Mouse (Mus musculus) small intestine, adult 2 months (tissue): ENCODE measurements around the gene Ttc7.

Experiments used
- CTCF ChIP-seq: fragments of 200-500 bp; IDR thresholded peaks from 2 replicates; pipeline ENCODE4 v1.5.1; 2012; ENCODE audit warnings: low read depth, mild to moderate bottlenecking, control low read depth, inconsistent platforms, low read length, moderate library complexity, mixed read lengths; ENCODE audit not compliant: insufficient replicate concordance, insufficient read length; ENCODE audit errors: extremely low read depth
- POLR2A ChIP-seq: fragments of 200-500 bp; IDR thresholded peaks from 2 replicates; pipeline ENCODE4 v1.6.1; 2012; ENCODE audit warnings: low read depth, mild to moderate bottlenecking, control low read depth, inconsistent platforms, low read length, moderate library complexity

DNA sequence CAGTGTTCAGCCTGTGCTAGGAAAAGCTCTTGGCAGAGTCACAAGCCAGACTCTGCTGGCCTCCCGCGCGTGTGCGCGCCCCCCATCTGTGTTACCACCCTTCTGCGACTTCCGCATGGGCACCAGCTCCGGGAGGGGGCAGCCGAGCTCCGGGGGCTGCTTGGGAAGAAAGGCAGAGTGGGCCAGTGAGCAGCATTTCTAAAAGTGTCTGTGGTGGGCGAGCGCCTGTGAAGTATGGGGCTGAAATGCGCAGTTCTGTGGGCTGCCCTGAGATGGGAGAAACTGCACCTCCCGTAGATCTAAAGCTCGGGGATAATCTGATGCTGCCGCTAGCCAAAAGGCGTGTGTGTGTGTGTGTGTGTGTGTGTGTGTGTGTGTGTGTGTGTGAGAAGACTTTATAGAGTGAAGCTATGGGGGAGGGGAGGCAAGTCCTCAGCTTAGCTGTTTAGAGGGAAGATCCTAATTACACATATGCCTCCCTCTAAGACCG, 86.6 kb downstream of the Ttc7 start:
- TF ChIP-seq CTCF, result no peak
- no peak for TF ChIP-seq POLR2A
